Mouse (Mus musculus): ENCODE data around the gene Trim2.

Gene Trim2

GRCm38 (mm10) chr3:84286311-84286710 is 20.4 kb downstream of the Trim2 start:
- DNase-seq, result no peak

- no peak for DNase-seq
Measured at GRCm38 (mm10) chr3:84284796-84285195, 21.9 kb downstream of the Trim2 start.

- peak; percentile 82 to 95 for DNase-seq
Measured at GRCm38 (mm10) chr3:84283524-84283923, 23.2 kb downstream of the Trim2 start.

- DNase-seq, result no peak
Measured at GRCm38 (mm10) chr3:84281936-84282371, 24.7 kb downstream of the Trim2 start.

- DNase-seq, result no peak
Measured at GRCm38 (mm10) chr3:84278809-84279208, 27.9 kb downstream of the Trim2 start.

GRCm38 (mm10) chr3:84275124-84275523 is 31.6 kb downstream of the Trim2 start:
- no peak for DNase-seq

- DNase-seq, result peak; percentile 65 to 70
Measured at GRCm38 (mm10) chr3:84272293-84273015, 34.2 kb downstream of the Trim2 start.

GRCm38 (mm10) chr3:84271794-84272193 is 34.9 kb downstream of the Trim2 start:
- DNase-seq, result peak in 1 of 2 experiments; percentile 38

- no peak for DNase-seq
Measured at GRCm38 (mm10) chr3:84271058-84271457, 35.6 kb downstream of the Trim2 start.

- DNase-seq, result no peak
Measured at GRCm38 (mm10) chr3:84270624-84270995, 36.1 kb downstream of the Trim2 start.

- no peak for DNase-seq
Measured at GRCm38 (mm10) chr3:84269987-84270623, 36.6 kb downstream of the Trim2 start.

GRCm38 (mm10) chr3:84268434-84268833 is 38.2 kb downstream of the Trim2 start:
- peak in 1 of 2 experiments; percentile 49 for DNase-seq

- DNase-seq, result no peak
Measured at GRCm38 (mm10) chr3:84266391-84266931, 40.2 kb downstream of the Trim2 start.

GRCm38 (mm10) chr3:84265084-84265483 is 41.6 kb downstream of the Trim2 start:
- DNase-seq, result no peak

GRCm38 (mm10) chr3:84264395-84264794 is 42.3 kb downstream of the Trim2 start:
- DNase-seq, result no peak

GRCm38 (mm10) chr3:84262804-84263203 is 43.9 kb downstream of the Trim2 start:
- DNase-seq, result peak; percentile 47 to 63

GRCm38 (mm10) chr3:84261863-84262262 is 44.8 kb downstream of the Trim2 start:
- no peak for DNase-seq

GRCm38 (mm10) chr3:84260837-84261236 is 45.8 kb downstream of the Trim2 start:
- DNase-seq, result no peak

GRCm38 (mm10) chr3:84260024-84260535 is 46.6 kb downstream of the Trim2 start:
- no peak for DNase-seq

- peak in 1 of 2 experiments; percentile 45 for DNase-seq
Measured at GRCm38 (mm10) chr3:84259281-84260023, 47.2 kb downstream of the Trim2 start.

GRCm38 (mm10) chr3:84258518-84259031 is 48.1 kb downstream of the Trim2 start:
- DNase-seq, result no peak

- peak in 1 of 2 experiments; percentile 25 for DNase-seq
Measured at GRCm38 (mm10) chr3:84257989-84258517, 48.6 kb downstream of the Trim2 start.

GRCm38 (mm10) chr3:84254520-84254878 is 52.2 kb downstream of the Trim2 start:
- DNase-seq, result no peak
